Mouse (Mus musculus) c-Kit-positive CD71-positive TER-119-positive erythroid progenitor cells, embryonic 14.5 days (primary cell): ENCODE measurements around the gene Thumpd3.

Experiments
- DNase-seq: peaks from one replicate; pipeline ENCODE4 v3.0.0-alpha.2; 2013; ENCODE audit warnings: low spot score

The Thumpd3 gene

GRCm38 (mm10) chr6:113037946-113038734, 7.9 kb upstream of the Thumpd3 start:
- peak; percentile 62 for DNase-seq

DNA sequence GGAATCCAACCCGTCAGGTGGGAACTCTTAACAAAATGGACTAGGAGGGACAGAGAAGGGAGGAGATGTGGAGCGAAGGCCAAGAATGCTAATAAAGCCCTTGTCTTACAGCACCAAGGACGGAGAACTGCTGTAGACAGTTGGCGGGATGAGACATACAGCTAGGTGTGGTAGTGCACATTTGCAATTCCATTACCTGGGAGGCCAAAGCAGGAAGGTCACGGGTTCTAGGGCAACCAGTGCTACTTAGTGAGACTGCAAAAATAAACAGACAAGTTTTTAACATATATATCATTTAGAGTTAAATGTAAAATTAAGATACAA, 7.3 kb upstream of the Thumpd3 start:
- DNase-seq: no peak

DNA sequence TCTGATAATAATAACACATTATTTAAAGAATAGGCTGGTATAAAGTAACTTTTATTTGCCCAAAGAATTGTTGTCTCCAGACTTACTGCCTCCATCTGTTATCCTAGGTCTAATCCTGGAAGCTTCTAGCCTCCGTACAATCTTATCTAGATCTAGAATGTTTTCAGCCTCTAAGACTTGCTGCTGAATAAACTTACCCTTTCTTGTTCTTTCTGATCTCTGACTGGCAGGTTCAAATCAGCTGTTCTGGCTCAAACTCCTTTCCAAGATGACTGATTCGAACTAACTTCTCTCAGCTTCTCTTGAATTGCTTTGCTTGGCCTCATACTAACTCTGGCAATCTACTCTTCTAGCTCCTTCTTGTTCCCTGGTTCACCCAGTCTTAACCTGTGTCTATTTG, 5.7 kb upstream of the Thumpd3 start:
- no peak for DNase-seq

DNA sequence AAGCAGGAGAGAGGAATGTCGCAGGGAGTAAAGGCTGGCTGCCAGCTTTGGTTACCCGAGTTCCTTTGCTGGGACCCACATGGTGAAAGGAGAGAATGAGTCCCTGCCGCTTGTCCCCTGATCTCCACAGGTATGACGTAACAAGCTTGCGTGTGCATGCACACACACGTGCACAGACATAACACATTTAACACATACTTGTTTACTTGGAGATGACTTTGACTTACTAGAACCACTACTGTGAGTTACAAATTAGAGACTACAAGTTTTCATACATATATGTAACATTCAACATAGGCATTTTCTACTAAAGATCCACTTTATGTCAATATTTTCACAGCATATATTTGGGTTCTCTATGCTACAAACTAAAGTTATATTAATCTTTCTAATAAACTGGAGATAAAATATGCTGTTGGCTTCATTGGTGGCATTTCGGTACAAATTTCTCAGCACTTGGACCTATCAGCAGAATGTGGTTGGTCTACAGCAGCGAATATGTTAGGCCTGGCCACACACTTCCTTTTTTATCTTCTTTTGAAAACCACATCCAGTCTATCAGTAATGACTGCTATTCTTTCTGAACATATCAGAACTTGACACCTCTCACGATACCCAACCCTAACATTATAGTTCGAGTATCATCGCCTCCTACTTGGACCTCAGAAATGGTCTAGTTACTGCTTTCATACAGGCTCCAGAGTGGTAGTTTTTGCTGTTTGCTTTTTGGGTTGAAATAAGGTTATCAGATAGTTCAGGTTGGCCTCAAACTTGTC, 4.6 kb upstream of the Thumpd3 start:
- no peak for DNase-seq

DNA sequence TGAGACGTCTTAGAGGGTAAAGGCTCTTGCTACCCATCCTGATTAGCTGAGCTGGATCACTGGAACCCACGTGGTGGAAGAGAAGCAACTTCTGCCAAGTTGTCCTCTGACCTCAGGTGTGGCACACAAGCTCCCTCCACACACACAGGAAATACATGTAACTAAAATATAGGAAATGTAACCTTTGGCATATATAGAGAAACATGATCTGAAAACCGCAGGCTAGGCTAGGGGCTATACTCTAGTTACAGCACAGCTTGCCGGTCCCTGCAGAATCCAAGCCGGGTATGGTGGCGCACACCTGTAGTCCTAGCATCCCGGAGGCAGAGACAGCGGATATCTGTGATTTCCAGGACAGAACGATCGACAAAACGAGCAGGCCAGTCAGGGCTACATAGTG, 450 bp upstream of the Thumpd3 start:
- no peak for DNase-seq

- peak; percentile 44 for DNase-seq
Observed at GRCm38 (mm10) chr6:113047016-113047746, 1.2 kb downstream of the Thumpd3 start.

DNA sequence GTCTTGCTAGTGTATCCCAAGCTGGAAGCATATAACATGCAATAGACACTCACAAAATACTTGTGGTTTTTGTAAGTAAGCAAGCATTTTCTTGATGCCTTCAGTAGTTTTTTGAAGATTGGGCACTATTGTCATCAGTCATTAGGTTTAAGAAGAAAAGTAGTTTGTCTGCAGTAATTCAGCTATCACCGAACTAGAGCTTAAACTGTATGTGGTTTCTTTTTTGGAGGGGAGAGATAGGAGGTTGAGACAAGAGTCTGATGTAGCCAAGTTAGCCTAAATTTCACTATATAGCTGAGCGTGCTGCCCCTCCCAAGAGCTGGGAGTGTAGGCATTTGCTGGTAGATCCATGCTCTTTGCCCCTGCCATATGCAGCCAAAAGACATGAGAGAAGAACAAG, 2.3 kb downstream of the Thumpd3 start:
- DNase-seq: no peak

DNA sequence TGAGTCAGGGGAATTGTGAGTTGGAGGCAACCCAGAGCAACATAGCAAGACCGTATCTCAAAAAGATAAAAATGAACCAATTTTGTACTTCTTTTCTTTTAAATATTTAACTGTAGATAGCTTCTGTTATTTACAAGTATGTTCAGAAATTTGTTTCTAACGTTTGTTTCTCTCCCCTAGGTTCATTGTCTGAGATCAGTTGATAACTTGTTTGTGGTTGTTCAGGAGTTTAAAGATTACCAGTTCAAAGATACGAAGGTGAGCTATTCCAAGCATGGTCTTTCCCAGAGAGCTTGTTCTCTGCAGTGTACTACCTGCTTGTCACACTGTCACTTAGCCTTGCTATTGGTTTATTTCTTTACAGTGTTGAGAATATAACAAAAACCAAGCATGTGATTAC, 3.1 kb downstream of the Thumpd3 start:
- no peak for DNase-seq

DNA sequence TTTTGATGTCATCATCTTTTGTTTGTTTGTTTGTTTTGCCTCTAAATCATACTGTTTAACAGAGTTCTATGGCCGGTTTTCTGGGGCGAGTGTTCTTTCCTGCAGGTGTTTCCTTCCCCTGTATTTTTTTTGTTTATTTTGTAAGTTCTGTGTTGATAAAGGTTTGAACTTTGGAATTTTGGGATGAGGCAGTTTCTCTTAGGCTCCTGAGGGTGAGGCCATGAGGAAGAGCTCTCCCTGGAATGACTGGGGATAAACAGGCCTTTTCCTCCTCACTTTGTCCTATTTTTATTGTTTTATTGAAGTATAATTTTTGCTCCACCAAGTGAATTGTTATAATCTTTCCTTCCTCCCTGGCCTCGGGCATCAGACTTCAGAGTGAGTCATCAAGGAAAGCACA, 6.9 kb downstream of the Thumpd3 start:
- DNase-seq: no peak

DNA sequence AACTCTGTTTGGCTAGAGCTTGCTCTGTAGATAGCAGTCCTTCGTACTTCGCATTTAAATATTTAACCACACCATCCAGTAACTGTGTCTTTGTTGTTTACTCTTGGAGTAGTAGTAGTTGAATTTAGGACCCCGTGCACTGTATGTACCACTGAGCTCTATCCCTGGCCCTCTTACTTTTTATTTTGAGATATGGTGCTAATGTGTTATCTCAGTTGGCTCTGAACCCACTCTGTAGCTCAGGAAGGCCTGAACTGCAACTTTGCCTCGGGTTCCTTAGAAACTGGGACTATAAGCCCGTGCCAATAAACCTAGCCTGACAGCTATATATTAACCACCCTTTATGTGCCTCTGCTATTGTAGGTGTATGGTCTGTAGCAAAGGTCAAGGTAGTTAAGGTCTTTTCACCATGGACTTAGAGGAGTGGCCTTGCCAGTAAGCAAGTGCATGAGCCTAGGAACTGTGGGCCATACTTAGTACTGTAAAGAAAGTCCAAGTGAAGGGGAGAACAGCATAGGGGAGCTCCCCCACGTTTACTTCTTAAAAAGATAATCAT, 8.6 kb downstream of the Thumpd3 start:
- no peak for DNase-seq

- DNase-seq: no peak
Observed at GRCm38 (mm10) chr6:113060892-113061563, 15.0 kb downstream of the Thumpd3 start.

DNA sequence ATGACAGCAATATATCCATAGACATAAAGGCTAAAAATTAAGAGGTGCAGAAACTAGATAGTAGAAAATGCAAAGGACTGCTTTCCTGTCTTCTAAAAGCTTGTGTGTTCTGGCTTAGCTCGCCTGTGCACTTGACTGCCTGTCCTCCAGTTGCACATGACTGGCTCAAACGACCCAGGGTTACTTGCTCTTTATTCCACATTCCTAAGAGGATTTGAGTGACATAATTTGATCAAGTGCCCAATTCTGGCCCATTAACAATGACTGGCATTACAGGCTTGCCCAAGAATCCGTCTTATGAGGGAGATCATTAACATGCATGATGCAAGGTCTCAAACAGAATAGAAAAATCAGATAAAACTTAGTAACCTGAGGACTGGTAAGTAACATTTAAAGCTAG, 16.2 kb downstream of the Thumpd3 start:
- DNase-seq: no peak

DNA sequence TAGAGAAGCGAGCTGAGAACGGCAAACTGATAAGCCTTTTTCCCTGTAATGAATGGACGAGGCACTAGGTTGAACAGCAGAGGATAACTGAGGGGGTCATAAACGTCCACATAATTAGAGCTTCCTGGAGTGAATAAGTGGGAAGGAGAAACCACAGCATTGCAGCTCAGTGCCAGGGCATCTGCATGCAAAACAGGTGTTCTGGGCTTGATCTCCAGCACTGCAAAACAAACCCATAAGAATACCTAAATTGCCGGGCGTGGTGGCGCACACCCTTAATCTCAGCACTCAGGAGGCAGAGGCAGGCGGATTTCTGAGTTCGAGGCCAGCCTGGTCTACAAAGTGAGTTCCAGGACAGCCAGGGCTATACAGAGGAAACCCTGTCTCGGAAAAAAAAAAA, 17.3 kb downstream of the Thumpd3 start:
- no peak for DNase-seq

DNA sequence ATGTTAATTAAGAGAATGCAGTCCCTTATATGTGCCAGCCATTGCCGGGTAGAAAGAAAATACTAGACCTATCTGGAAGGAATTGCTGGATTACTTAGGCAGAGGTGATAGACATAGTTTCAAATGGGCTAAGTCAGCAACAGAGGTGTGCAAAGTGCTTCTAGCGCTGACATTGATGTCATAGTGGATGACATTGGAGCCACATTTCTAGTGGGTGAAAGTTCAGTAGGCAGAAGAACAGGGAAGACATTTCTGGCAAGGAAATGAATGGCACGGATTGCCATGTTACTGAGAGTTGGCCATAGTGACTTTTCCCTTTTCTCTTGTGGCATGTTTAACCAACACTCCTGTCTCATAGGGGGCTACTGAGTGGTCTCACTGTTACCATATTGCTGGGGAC, 19.2 kb downstream of the Thumpd3 start:
- no peak for DNase-seq

DNA sequence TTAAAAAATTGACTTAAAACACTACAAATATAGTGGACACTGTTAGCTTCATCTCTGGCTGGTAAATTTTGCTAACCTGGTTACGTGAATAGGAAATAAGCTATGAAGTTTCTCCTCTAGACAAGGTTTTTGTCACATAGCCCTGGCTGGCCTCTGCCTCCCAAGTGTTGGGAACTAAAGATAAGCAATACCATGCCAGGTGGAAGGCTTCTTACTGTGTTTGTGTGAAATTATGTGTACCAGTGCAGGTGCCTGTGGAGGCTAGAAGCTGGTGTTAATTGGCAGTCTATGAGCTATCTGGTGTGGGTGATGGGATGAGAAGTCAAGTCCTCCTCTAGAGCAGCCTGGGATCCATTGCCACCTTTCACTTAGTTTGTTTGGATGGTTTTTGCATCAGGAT, 23.1 kb downstream of the Thumpd3 start:
- DNase-seq: no peak

GRCm38 (mm10) chr6:113075261-113075660, 29.2 kb downstream of the Thumpd3 start:
- DNase-seq: peak; percentile 38

GRCm38 (mm10) chr6:113076012-113076685, 30.1 kb downstream of the Thumpd3 start:
- peak; percentile 93 for DNase-seq

DNA sequence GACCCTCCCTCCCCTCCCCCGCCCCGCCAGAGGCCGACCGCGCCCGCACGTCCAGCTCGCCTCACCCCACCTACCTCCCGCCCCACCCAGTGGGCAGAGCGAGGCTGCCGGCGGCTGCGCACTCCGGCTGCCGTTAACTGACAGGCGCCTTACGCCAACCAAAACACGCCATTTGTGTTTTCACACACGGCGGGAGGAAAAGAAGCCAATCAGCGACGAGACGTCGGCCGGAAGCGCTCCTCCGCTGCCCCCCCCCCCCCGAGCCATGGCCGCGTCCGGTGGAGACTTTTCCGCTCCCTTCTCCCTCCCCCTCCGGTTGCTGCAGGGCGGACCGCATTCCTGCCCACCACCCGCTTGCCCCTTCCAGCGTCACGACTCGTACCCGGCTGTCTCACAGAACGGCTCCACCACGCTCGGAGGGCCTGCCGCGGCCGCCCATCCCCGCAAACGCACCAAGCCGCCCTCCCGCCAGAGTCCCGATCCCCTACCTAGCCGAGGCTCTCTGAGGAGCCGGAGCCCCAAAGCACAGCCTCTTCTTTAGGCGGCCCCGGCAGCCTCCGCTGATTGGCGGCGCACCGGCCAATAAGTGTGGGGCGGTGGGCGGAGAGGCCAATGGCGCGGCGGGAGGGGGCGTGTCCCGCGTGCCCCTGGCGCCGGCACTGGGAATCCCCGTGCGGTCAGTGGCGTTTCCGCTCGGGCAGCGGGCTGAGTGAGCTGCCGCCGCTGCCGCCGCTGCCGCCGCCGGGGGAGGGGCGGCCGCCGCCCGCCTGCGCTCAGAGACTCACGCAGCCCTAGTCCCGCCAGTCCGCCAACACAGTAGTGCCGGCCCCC, 30.9 kb downstream of the Thumpd3 start, which contains the start of gene Setd5:
Setd5 (plus strand) TSS at position 680 of the 831 bp plus-strand sequence.
- peak; percentile 94 for DNase-seq

- DNase-seq: no peak
Observed at GRCm38 (mm10) chr6:113077569-113078030, 31.6 kb downstream of the Thumpd3 start.

DNA sequence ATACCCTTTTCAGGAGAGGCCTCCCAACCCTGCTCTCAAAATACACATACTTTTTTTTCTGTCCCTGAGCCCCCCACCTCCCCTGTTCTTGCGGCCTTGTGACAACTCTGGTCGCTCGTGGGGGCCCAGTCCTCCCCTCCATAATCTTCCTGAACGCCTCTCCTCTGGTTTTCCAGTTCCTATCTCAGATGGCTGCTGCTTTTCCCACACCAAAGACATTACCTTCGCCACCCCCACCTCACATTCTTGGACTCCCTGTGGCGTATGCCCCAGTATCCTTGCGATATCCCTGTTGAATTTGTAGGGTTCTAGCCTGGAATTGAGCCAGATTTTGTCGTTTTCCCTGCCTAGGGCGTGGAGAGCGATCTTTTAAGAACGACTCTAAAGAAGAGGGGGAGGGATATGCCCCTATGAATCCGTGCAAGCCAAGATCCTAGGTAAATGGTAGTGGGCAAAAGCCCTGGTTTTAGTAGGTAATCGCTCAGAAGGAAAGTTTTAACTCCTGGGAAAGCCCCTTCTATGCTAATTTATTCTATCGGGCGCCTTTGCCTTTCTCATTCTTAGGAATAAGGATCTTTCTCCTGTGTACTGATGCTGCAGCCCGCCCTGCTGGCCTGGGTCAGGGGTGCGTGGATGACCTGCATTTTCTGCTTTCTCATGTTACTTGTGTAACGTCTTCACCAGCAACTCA, 32.2 kb downstream of the Thumpd3 start:
- DNase-seq: peak; percentile 46
